Mouse (Mus musculus): ENCODE data around the gene Prpf4b.
"Not testable (repeated sequence)": the region's sequence is repeated elsewhere in the genome, so short reads cannot be mapped to it uniquely, and the experiment has no call there.

Gene Prpf4b

DNA sequence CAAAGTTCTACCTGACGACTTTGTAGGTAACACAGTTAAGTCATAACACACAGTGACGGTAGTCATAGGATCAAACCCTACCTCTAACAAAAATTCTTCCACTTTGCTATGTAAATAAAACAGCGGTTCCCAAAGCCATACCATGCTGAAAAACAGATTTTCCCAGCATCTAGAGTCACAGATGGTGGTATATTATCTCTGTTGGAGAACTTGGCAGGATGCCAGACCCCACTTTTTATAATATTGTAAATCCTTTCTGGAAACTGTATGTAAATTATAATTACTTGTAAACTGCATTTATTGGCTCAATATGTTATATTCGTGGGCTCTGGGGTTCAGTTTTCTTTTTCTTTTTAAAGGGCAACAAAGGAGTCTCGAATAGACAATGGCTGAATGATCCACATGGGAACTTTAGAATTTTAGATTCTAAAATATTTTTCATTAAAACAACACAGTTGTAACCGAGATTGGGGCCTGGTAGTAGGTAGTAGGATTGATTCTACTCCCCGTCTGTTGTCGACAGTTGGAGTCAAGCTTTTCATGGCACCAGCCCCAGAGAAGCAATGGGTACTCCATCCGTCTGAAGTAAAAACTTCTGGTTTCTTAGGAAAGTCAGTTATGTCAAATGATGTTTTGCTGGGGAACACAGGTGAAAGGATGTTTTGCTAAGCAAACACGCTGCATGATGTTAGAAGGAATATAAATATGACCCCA, 60.0 kb downstream of the Prpf4b start:
- no peak for DNase-seq (ENCODE audit: low read depth, low spot score)

DNA sequence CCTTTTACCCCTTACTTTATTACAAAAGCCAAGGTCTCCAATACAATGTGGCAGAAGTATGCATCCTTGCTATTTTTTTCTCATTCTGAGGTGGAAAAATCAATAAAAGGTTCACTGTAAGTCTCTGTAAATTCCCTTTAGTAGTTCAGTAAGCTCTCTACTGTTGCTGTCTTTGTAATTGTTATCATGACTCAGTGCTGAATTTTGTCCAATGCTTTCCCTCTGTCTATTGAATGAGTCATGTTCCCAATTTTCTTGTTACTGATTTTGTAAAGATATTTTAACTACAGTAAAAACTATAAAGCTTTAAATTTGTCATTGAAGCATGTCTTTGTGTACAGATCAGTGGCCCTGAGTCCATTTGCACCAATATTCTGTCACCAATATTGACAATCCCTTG, 67.3 kb downstream of the Prpf4b start:
- DNase-seq (ENCODE audit: low read depth, low spot score): no peak

GRCm38 (mm10) chr13:34951437-34951836, 76.3 kb downstream of the Prpf4b start:
- DNase-seq (ENCODE audit: low read depth, low spot score): not testable (repeated sequence)

Data from R1 (cell line).